Mouse (Mus musculus) intestine, embryonic 15.5 days (tissue): ENCODE results near the gene Zzz3. TPM values are rescaled to one million over a fixed set of nuclear protein-coding genes. Genes with fewer than 3 reads are reported as not detected.

Experiments used
- polyA plus RNA-seq: library from polyadenylated mRNA; unstranded; fragments of >200 nt; fragmentation: Nextera tagmentation; extraction: Ambion mirVana; gene quantifications from 2 replicates; pipeline ENCODE4 v1.2.1, GENCODE M21; 2015

Gene Zzz3
- polyA plus RNA-seq, 1 experiment from 2014 or later: 39.8 TPM

Other genes with a start within 250 kb of the Zzz3 start
- 171 and 172 TPM in 2 replicates for gene Gipc2, start 229.2 kb upstream of the Zzz3 start, polyA plus RNA-seq
- 23.1 and 25.5 TPM in 2 replicates for gene Dnajb4, start 185.2 kb upstream of the Zzz3 start, polyA plus RNA-seq
- gene Fubp1, start 185.1 kb upstream of the Zzz3 start, polyA plus RNA-seq: 177 and 205 TPM in 2 replicates
- gene Nexn, start 129.1 kb upstream of the Zzz3 start, polyA plus RNA-seq: 23.3 and 31.2 TPM in 2 replicates
- gene Miga1, start 55.1 kb upstream of the Zzz3 start, polyA plus RNA-seq: 15.3 and 17.4 TPM in 2 replicates
- gene Usp33, start 49.0 kb upstream of the Zzz3 start, polyA plus RNA-seq: 45.3 and 51.1 TPM in 2 replicates